Mouse (Mus musculus): Measurements from ENCODE around the gene Podn. TPM values are rescaled to one million over a fixed set of nuclear protein-coding genes. Genes with fewer than 3 reads are reported as not detected.
A peak's percentile ranks its signal among the peaks of the same experiment; 100 is the strongest.

Gene Podn
- polyA plus RNA-seq, 1 experiment from 2014 or later = 0.42 TPM

DNA sequence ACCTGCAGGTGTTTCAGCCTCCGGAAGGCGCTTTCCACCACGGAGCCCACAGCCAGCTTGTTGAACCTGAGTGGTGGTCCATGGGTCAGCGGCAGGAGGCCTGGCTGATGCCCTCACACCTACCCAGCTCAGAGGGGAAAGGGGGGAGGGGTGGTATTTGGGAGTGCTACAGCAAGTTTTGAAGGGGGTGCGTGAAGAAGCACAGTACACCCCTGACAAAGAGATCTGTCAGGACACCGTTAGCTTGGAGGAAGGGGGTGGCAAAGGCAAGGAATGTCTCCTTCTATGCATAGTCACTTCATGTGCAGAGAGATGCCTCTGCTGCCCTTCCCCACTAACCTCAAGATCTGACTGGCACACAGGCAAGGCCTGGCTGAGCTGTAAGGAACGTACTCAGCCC, 78.4 kb downstream of the Podn start:
- H3K27ac ChIP-seq (replicated peaks in 1 of 2; ENCODE audit: control insufficient read depth in 1 of 2, insufficient read depth in 1 of 2, low read depth in 2 of 2, low read length in 2 of 2) = no peak overlapping the region
- H3K4me3 ChIP-seq (ENCODE audit: control insufficient read depth in 1 of 2, insufficient read depth in 1 of 2, low read depth in 1 of 2, low read length in 2 of 2) = no peak overlapping the region
- 74% methylated on average over 7 of the region's 7 CpGs for WGBS
- no peak for ATAC-seq (ENCODE audit: insufficient number of reproducible peaks, insufficient read depth, low FRiP score, low read depth)
- H3K36me3 ChIP-seq (ENCODE audit: control insufficient read depth, insufficient read depth, low read length) = no peaks in the 10 kb centered on the region
- H3K27me3 ChIP-seq (ENCODE audit: control insufficient read depth, insufficient read depth, low read length) = no peaks in the 10 kb centered on the region
- no peak overlapping the region for H3K4me2 ChIP-seq (ENCODE audit: low read length)
- no peak overlapping the region for H3K9ac ChIP-seq (ENCODE audit: low read length)
- peaks cover 13 to 18% of the 10 kb centered on the region in 2 experiments; a peak in 3 of 4 replicates for H3K4me1 ChIP-seq (ENCODE audit: control insufficient read depth in 2 of 2, insufficient read depth in 2 of 2, low read length in 2 of 2)
- H3K9me3 ChIP-seq (ENCODE audit: control insufficient read depth, low read length) = peaks cover 3% of the 10 kb centered on the region; the same call in 1 of the 2 replicates

DNA sequence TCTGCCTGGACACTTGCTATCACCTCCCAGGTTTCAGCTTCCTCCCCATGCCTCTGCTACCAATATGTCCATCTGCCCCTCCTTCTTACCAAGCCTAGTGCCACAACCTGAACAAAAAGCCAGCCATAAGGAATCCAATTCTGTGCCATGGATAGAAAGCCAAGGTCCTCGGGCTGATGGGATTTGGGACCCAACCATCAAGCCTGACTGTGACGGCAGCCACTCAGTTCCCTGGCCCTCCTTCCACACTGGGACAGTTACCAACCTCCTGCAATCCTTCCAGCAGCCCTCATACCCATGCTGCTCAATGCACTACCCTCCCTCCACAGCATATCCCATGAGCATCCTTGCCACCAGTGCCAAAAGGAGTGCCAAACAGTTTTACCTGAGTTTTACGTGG, 79.9 kb downstream of the Podn start:
- H3K4me1 ChIP-seq (ENCODE audit: control insufficient read depth in 2 of 2, insufficient read depth in 2 of 2, low read length in 2 of 2) = peaks cover 13 to 18% of the 10 kb centered on the region in 2 experiments; a peak in 3 of 4 replicates
- no peak overlapping the region for H3K9ac ChIP-seq (ENCODE audit: low read length)
- H3K27ac ChIP-seq (replicated peaks in 1 of 2; ENCODE audit: control insufficient read depth in 1 of 2, insufficient read depth in 1 of 2, low read depth in 2 of 2, low read length in 2 of 2) = no peak overlapping the region
- no peak for ATAC-seq (ENCODE audit: insufficient number of reproducible peaks, insufficient read depth, low FRiP score, low read depth)
- no peaks in the 10 kb centered on the region for H3K36me3 ChIP-seq (ENCODE audit: control insufficient read depth, insufficient read depth, low read length)
- H3K4me3 ChIP-seq (ENCODE audit: control insufficient read depth in 1 of 2, insufficient read depth in 1 of 2, low read depth in 1 of 2, low read length in 2 of 2) = no peak overlapping the region
- no peaks in the 10 kb centered on the region for H3K27me3 ChIP-seq (ENCODE audit: control insufficient read depth, insufficient read depth, low read length)
- H3K9me3 ChIP-seq (ENCODE audit: control insufficient read depth, low read length) = peaks cover 3% of the 10 kb centered on the region; the same call in 1 of the 2 replicates
- H3K4me2 ChIP-seq (ENCODE audit: low read length) = no peak overlapping the region
- 96% methylated on average over 3 of the region's 3 CpGs for WGBS

GRCm38 (mm10) chr4:108015067-108015765, 81.0 kb downstream of the Podn start:
- no peak for ATAC-seq (ENCODE audit: insufficient number of reproducible peaks, insufficient read depth, low FRiP score, low read depth)
- no peaks in the 10 kb centered on the region for H3K27me3 ChIP-seq (ENCODE audit: control insufficient read depth, insufficient read depth, low read length)
- H3K36me3 ChIP-seq (ENCODE audit: control insufficient read depth, insufficient read depth, low read length) = no peaks in the 10 kb centered on the region
- H3K4me1 ChIP-seq (ENCODE audit: control insufficient read depth in 2 of 2, insufficient read depth in 2 of 2, low read length in 2 of 2) = peaks cover 13 to 18% of the 10 kb centered on the region in 2 experiments; a peak in 3 of 4 replicates
- 51% methylated on average over 14 of the region's 14 CpGs for WGBS
- H3K4me3 ChIP-seq (ENCODE audit: control insufficient read depth in 1 of 2, insufficient read depth in 1 of 2, low read depth in 1 of 2, low read length in 2 of 2) = no peak overlapping the region
- H3K27ac ChIP-seq (replicated peaks in 1 of 2; ENCODE audit: control insufficient read depth in 1 of 2, insufficient read depth in 1 of 2, low read depth in 2 of 2, low read length in 2 of 2) = no peak overlapping the region
- H3K4me2 ChIP-seq (ENCODE audit: low read length) = no peak overlapping the region
- peaks cover 2% of the 10 kb centered on the region; the same call in 1 of the 2 replicates for H3K9me3 ChIP-seq (ENCODE audit: control insufficient read depth, low read length)
- H3K9ac ChIP-seq (ENCODE audit: low read length) = no peak overlapping the region

GRCm38 (mm10) chr4:108014466-108014865, 81.8 kb downstream of the Podn start:
- H3K9me3 ChIP-seq (ENCODE audit: control insufficient read depth, low read length) = no peaks in the 10 kb centered on the region
- H3K9ac ChIP-seq (ENCODE audit: low read length) = no peak overlapping the region
- H3K27ac ChIP-seq (replicated peaks in 1 of 2; ENCODE audit: control insufficient read depth in 1 of 2, insufficient read depth in 1 of 2, low read depth in 2 of 2, low read length in 2 of 2) = no peak overlapping the region
- WGBS = 72% methylated on average over 2 of the region's 2 CpGs
- no peak for ATAC-seq (ENCODE audit: insufficient number of reproducible peaks, insufficient read depth, low FRiP score, low read depth)
- H3K27me3 ChIP-seq (ENCODE audit: control insufficient read depth, insufficient read depth, low read length) = no peaks in the 10 kb centered on the region
- peaks cover 13 to 18% of the 10 kb centered on the region in 2 experiments; a peak in 3 of 4 replicates for H3K4me1 ChIP-seq (ENCODE audit: control insufficient read depth in 2 of 2, insufficient read depth in 2 of 2, low read length in 2 of 2)
- no peak overlapping the region for H3K4me2 ChIP-seq (ENCODE audit: low read length)
- no peaks in the 10 kb centered on the region for H3K36me3 ChIP-seq (ENCODE audit: control insufficient read depth, insufficient read depth, low read length)
- H3K4me3 ChIP-seq (ENCODE audit: control insufficient read depth in 1 of 2, insufficient read depth in 1 of 2, low read depth in 1 of 2, low read length in 2 of 2) = no peak overlapping the region

DNA sequence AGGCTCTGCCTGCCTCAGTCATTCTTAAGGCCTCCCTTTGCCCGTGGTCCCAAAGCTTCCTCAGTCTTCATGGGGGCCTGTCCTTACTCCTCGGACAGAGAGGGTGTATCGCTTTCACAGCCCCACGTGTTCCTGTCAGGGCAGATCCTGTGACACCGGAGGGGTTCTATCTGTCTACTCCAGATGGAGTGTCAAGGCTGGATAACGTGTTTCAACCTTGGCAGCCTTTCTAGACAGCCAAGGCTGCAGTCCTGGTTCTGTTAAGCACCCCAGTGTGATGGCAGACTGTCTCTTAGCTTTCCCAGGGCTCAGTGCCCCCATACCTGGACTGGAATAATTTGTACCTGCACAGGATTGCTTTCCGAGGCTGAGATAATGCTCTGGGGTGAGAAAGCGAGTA, 87.7 kb downstream of the Podn start:
- no peak for ATAC-seq (ENCODE audit: insufficient number of reproducible peaks, insufficient read depth, low FRiP score, low read depth)
- no peaks in the 10 kb centered on the region for H3K36me3 ChIP-seq (ENCODE audit: control insufficient read depth, insufficient read depth, low read length)
- H3K4me1 ChIP-seq (ENCODE audit: control insufficient read depth in 2 of 2, insufficient read depth in 2 of 2, low read length in 2 of 2) = peaks cover 7 to 8% of the 10 kb centered on the region in 2 experiments
- H3K9ac ChIP-seq (ENCODE audit: low read length) = no peak overlapping the region
- no peak overlapping the region for H3K4me2 ChIP-seq (ENCODE audit: low read length)
- peaks cover 4% of the 10 kb centered on the region; the same call in 1 of the 2 replicates for H3K27me3 ChIP-seq (ENCODE audit: control insufficient read depth, insufficient read depth, low read length)
- no peak overlapping the region for H3K27ac ChIP-seq (replicated peaks in 1 of 2; ENCODE audit: control insufficient read depth in 1 of 2, insufficient read depth in 1 of 2, low read depth in 2 of 2, low read length in 2 of 2)
- no peaks in the 10 kb centered on the region for H3K9me3 ChIP-seq (ENCODE audit: control insufficient read depth, low read length)
- H3K4me3 ChIP-seq (ENCODE audit: control insufficient read depth in 1 of 2, insufficient read depth in 1 of 2, low read depth in 1 of 2, low read length in 2 of 2) = no peak overlapping the region
- 57% methylated on average over 8 of the region's 8 CpGs for WGBS

- Histone ChIP-seq H3K27ac (replicated peaks in 1 of 2; ENCODE audit: control insufficient read depth in 1 of 2, insufficient read depth in 1 of 2, low read depth in 2 of 2, low read length in 2 of 2) (no peak overlapping the region), H3K36me3 (ENCODE audit: control insufficient read depth, insufficient read depth, low read length) (no peaks in the 10 kb centered on the region), H3K4me3 (ENCODE audit: control insufficient read depth in 1 of 2, insufficient read depth in 1 of 2, low read depth in 1 of 2, low read length in 2 of 2) (no peak overlapping the region), H3K4me2 (ENCODE audit: low read length) (no peak overlapping the region), H3K4me1 (ENCODE audit: control insufficient read depth in 2 of 2, insufficient read depth in 2 of 2, low read length in 2 of 2) (peaks cover 7 to 8% of the 10 kb centered on the region in 2 experiments), H3K9ac (ENCODE audit: low read length) (no peak overlapping the region), H3K9me3 (ENCODE audit: control insufficient read depth, low read length) (no peaks in the 10 kb centered on the region), H3K27me3 (ENCODE audit: control insufficient read depth, insufficient read depth, low read length) (peaks cover 4% of the 10 kb centered on the region; the same call in 1 of the 2 replicates)
- WGBS = 69% methylated on average over 7 of the region's 7 CpGs
- no peak for ATAC-seq (ENCODE audit: insufficient number of reproducible peaks, insufficient read depth, low FRiP score, low read depth)
Measured at GRCm38 (mm10) chr4:108007532-108008103, 88.6 kb downstream of the Podn start.

GRCm38 (mm10) chr4:108005328-108005727, 90.9 kb downstream of the Podn start:
- H3K27ac ChIP-seq (replicated peaks in 1 of 2; ENCODE audit: control insufficient read depth in 1 of 2, insufficient read depth in 1 of 2, low read depth in 2 of 2, low read length in 2 of 2) = no peak overlapping the region
- no peak overlapping the region for H3K4me3 ChIP-seq (ENCODE audit: control insufficient read depth in 1 of 2, insufficient read depth in 1 of 2, low read depth in 1 of 2, low read length in 2 of 2)
- no peak overlapping the region; the same call in 1 of the 2 replicates for H3K9ac ChIP-seq (ENCODE audit: low read length)
- 47% methylated on average over 7 of the region's 7 CpGs for WGBS
- H3K9me3 ChIP-seq (ENCODE audit: control insufficient read depth, low read length) = no peaks in the 10 kb centered on the region
- peak; percentile 24; the same call in 1 of the 2 replicates for ATAC-seq (ENCODE audit: insufficient number of reproducible peaks, insufficient read depth, low FRiP score, low read depth)
- H3K4me1 ChIP-seq (ENCODE audit: control insufficient read depth in 2 of 2, insufficient read depth in 2 of 2, low read length in 2 of 2) = peaks cover 7 to 8% of the 10 kb centered on the region in 2 experiments
- H3K27me3 ChIP-seq (ENCODE audit: control insufficient read depth, insufficient read depth, low read length) = peaks cover 4% of the 10 kb centered on the region; the same call in 1 of the 2 replicates
- H3K36me3 ChIP-seq (ENCODE audit: control insufficient read depth, insufficient read depth, low read length) = no peaks in the 10 kb centered on the region
- no peak overlapping the region for H3K4me2 ChIP-seq (ENCODE audit: low read length)
